Mouse (Mus musculus) frontal cortex, postnatal 36 days (tissue): ENCODE data around the gene Snx14.

Experiments used
- DNase-seq, 2 experiments: peaks; one replicate each; pipeline ENCODE4 v3.0.0; 2022; ENCODE audit warnings: low spot score in 2 of 2

Snx14 gene

DNA sequence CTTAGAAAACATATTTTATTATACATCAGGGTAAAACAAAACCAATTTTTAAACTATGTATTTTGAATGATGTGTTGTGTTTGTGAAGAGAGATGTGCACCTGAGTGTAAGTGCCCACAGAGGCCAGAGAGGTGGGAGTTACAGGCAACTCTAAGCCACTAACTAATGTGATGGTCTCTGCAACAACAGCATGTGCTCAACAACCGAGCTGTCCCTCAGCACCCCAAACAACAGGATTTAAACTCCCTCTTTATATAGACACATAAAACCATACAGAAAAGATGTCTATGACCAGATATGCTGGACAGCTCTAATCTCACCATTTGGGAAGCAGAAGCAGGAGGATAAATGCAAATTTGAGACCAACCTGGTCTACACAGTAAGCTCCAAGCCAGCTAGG is 58.2 kb downstream of the Snx14 start:
- no peak for DNase-seq

DNA sequence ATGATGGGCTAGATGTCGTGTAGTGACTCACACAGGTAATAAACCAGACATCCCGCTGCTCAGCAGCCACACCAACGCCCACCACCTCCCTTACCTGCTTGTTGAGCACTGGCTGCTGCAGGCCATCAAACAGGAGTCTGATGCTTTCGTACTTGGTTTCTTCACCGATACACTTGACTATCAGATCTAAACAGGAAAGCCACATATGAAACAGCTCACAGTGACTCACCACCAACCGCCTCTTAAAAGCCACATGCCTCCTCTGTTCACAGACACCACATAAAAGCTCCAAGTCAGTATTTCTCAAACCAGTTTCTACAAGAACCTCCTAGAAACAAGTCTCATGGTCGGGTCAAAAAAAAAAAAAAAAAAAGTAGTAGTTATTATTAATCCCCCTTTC is 58.7 kb downstream of the Snx14 start:
- no peak for DNase-seq

DNA sequence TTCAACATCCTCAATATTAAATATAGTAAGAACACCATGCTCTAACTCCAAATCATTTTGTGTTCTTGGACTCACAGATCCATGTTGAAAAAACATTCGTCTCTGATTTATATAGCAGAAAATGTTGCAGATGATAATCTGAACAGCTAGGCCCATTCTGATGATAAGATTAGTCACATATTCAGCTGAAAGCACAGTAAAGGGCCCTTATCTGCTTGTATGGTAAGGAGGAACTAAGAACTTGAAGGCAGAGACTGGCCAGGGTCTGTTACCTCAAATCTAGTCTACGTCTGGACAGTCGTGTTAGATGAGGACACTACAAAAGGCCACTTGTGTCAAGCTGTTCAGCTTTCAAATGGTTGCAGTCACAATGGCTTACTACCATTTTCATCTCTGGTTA is 59.7 kb downstream of the Snx14 start:
- DNase-seq = no peak

DNA sequence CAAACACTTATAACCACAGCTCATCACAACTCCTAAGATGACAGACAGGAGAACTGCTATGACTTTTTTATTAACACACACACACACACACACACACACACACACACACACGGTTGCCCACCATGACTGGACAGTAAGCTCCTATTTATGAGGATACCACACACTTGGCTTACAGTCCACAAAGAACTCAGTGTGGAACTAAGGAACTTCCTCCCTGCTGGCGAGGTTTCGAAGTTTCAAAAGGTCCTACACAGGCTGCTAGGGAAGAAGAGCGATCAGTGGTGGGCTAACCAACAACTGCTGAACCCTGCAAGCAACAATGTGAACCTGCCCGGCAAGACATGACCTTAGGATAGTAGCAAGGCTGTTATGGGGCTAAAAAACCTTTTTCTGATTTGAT is 61.3 kb downstream of the Snx14 start:
- no peak for DNase-seq

DNA sequence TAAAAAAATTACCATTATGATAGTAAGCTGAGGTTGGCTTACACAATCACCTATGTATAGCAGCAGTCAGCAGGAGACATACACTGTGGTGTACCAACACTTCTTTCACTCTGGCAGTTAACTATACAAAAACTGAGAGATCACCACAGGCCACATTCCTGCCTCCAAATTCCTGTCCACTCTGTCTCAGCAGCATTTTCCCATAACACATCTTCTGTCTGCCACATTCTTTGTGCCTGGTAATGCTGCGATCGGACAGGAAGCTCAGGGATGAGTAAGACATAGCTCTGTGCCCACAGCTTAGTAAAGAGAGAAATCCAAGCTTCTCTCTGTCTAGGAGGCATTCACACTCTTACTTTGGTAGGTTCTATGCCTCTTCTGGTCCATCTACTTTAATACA is 65.8 kb downstream of the Snx14 start:
- DNase-seq = no peak

DNA sequence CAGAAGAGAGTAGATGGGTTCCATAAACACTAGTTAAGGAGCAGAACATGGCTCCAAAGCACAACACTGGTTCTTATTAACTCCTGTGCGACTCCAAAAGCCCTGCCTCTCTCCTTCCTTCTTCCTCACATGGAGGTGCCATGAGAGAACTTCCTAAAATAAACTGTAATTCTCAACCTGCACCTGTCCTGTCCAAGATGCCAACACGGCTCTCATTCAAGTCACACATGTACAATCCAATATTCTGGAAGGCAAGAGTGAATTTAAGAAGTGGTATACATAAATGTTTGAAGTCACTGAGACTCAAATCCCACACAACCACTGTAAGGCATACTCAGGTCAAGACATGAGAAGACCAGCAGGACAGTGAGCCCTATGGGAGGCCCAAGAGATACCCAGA is 67.6 kb downstream of the Snx14 start:
- no peak for DNase-seq

DNA sequence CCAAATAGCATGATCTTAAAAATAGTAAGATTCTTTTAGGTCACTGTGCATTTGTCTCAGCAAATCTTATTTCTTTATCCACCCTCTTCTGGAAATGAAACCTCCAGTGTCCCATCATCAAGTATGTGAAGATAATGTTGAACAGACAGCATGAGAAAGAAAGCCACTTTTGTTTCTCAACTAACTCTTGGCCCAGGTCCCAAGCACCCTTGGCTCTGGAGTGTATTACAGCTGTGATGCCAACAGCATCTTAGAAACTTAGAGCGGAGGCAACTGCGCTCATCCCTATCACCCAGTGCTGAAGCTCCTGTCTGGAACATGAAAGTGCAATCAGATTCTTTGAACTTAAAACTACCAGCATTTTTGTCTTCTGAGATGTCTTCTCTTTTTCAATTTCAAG is 69.1 kb downstream of the Snx14 start:
- DNase-seq = no peak

DNA sequence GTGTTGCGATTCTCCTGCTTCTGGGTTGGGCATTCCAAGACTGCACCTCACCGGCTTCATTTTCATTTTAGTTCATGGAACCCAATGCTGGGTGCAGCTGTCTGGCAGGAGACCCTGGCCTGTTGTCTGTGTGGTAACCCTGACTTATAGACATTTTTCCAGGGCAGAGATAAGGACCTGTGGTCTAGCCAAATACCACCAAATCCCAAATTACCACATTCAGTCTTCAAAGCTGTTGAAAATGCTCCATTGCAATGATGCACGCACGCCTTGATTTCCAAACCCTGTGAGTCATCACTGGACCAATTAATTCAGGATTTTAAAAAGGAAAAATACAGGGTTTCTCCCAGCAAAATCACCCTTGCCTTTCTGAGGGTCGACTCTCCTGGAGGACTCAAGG is 70.3 kb downstream of the Snx14 start:
- DNase-seq = no peak

DNA sequence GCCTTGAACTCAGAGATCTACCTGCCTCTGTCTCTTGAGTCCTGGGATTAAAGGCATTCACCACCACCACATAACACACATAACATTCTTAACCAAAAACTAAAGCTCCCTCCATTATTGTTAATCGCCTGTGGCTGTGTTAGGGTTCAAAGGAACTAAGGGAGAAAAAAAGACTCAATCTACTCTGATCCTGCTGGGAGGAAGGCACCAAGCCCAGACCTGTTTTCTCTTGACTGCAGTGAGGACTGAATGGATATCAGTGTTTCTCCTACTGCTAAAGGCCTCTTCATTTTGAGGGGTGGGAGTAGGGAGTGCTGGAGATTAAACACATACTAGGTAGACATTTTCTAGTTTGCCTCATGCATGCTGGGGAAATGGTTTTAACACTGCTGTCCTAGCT is 71.0 kb downstream of the Snx14 start:
- DNase-seq = no peak

DNA sequence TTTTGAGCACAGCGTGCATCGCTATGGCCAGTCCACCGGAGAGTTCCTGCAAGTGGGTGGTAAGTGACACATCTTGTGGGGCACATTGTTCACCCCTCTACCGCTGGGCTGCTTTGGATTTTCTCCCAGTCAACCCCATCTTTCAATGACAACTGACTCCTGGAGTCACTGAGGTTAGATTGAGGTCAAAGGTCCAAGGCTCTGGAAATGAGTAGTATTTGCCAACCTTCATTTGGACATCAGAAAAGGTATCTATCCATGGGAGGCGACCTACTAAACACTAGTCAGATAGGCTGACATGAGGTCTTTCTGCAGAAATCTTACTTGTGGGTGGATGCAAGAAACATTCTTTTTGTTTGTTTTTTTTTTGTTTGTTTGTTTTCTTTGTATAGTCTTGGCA is 71.4 kb downstream of the Snx14 start:
- DNase-seq = no peak

DNA sequence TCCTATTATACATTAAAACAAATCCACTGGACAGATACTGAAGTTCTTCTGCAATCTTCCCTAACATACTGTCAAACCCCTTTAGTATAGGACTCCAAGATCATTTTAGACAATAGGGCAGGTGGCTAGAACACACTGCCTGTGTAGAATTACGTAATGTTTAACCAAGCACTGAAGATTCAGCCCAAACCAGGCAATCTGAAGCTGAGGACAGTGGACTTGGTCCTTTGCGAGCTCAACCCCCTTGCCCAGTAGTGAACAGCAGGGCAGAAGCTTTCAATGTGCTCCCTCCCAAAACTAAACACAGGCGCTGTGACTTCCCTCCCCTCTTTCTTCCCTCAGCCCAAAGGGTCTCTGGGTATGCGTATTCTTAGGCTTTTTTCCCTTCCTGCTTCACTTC is 71.9 kb downstream of the Snx14 start:
- no peak for DNase-seq

DNA sequence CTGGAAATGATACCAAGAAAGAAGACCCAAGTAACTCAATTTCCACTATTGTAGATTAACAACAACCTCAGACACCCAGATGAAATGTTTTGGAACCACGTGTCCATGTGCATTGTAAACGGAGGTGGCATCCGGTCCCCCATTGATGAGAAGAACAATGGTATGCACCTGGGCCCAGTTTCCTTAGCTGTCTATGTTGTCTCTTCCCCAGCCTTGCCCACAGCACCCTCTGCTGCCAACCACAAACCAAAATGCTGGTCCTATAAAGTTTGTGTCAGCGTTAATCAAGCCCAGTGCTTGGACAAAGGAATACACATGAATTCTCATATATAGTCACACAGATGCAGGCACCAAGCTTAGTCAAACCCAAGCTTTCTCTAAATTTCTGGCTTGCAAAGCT is 72.5 kb downstream of the Snx14 start:
- no peak for DNase-seq

DNA sequence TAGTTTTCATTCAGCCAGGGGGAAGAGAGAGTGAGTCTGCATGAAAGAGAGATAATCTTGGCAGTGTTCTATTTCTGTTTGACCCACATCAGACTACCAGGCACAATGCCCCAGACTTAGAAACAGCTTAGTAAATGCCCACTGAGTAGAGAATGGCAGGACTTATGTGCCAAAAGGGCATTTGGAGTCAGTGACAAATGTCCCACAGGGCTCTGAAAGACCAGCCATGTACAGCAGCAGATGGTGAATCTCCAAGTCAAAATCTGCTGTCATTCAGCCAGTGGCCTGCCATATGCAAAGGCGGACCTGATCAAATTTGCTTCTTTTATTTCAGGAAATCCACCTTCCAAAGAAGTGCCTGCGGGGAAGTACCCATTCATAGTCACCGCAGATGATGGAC is 75.7 kb downstream of the Snx14 start:
- no peak for DNase-seq

DNA sequence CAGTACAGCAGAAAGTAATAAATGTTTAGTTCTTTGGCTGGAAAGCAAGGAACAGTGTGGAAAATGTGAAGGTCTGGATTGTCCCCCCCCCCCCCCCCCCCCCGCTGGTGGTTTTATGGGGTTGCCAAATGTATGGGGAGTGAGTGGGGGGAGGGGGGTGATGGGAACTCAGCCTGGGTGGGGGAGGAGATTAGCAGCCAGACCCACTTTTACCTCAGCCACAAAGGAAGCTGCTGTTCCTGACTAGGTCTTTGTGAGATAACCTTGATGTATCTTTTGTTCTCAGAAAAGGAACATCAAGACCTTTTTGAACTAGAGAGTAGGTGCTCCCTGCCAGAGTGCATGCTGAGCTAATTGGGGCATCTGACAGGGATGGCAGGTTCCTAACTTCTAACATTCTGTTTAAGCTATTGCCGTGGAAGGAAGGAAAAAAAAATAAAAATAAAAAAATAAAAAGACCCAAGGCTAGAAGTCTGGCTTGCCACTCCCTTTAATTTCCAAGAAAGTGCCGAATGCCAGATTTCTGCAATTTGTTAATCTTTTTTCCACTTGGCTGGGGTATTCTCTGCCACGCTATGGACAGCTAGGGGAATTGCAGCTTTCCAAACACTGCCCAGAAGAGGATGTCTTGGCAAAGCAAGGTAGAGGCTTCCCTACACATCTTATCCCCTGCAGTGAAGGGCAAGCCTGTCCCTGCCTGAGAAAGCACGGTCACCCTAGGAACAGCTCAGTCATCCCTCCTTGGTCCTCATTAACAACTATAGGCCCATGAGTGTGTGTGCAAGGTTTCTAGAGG is 76.5 kb downstream of the Snx14 start:
- no peak for DNase-seq

DNA sequence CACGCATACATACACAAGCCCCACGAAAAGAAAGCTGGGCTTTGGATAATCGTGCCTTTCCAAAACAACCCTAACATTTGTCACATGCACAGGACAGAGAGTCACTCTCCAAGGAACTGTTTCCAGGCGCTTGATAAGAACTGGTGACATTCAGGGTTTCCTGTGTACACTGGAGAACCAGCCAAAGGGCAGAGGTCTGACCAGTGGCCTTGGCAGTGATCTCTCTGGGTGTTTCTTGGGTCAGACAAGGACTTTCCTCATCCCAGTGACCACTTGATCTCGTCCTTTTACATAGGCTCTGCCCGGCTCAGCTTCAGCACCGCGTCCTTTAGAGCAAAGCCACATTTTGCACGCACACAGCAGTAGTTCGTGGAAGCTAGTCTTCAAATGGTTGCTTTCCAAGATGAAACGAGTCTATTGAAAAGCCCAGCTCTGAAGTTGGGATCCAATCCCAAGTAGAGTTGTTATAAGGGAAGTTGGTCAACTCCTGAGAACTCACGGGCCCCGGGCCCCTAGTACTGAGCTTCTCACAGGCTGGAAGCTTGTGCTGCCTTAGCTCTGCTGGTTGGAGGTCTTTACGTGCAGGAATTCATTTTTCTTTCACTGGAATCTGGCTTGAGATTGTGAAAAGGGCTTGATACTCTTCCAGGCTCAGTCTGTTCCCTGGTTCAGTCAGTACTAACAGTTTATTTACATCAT is 77.4 kb downstream of the Snx14 start:
- no peak for DNase-seq

DNA sequence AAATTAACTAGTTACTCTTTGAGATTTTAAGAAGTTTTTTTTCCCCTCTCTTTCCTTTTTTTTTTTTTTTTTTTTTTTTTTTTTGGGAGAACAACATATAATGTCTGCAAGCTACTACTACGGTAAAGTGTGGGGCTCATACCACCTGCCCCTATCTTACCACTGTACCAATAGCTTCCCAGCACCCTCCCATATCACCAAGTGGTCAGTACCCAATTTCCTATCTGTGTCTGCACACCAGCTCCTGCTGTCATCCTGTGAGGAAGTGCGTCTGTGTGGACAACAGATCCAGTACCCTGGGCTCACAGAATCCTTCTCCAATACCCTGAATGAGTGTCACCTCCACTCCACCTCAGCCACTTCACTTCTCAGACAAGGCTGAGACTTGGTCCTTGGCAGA is 79.6 kb downstream of the Snx14 start:
- no peak for DNase-seq

DNA sequence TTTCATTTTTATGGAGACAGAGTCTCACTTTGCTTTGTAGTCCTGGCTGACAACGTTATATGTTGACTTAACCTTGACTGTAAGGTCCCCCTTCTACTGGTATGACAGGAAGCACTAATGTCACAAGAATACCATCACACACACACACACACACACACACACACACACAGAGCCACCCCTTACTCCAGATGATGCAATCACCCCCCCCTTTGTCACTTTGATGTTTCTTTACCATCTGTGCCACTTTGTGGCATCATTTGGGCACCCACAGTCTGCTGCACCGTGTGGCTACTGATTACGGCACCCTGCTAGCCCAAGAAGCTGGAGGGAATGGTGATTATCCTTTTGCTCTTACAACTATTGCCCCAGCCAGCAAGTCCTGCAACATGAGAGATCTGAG is 81.6 kb downstream of the Snx14 start:
- DNase-seq = no peak

DNA sequence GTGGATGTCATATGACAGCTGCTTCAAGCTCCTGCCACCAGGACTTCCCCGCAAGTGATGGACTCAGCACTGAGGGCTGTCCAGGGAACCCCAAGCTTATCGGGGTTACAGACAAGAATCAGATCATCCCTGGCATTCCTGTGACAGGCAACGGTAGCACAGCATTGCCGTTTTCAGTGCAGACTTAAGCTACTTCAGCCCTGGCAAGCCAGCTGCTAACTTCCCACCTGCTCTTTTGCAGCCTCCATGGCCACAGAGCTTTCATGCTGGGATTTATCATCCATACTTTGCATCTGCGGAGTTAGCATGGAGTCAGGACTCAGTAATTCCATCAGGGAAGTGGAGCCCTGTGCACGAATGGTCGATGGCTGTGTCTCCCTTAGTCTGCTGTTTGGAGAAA is 85.3 kb downstream of the Snx14 start:
- no peak for DNase-seq

DNA sequence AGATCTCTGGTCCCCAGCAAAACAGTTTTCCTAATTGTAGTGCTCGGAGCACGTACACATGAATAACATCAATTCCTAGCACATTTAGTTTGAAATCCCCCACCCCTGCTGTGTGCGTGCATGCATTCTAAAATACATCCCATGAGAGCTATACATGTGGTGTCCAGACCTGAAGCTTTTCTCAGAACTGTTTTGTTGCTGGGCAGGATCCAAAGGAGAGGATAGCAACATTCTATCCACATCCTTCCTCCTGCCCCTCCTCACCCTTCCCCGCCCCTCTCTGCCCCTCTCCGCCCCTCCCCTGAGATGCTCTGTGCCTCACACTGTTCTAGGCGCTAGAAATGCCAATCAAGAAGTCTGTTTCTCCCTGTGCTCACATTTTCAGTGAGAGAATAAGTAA is 86.0 kb downstream of the Snx14 start:
- no peak for DNase-seq

DNA sequence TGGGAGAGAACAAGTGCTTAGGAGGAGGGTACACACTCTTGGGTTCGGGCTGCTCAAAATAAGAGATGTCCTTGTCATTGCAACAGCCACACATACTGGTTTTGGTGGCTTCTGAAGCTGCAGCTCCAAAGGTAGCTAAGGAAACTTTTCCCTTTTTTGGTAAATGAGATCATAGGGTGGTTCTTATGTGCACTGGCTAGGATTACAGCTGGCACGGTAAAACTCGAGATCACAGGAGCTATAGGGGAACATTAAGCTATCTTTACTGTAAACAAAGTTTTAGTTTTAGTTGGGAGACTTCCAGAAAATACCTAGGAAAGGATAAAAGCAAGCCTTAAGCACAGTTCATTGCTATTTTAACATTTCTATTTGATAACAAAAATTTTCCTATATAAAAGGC is 87.6 kb downstream of the Snx14 start:
- no peak for DNase-seq

DNA sequence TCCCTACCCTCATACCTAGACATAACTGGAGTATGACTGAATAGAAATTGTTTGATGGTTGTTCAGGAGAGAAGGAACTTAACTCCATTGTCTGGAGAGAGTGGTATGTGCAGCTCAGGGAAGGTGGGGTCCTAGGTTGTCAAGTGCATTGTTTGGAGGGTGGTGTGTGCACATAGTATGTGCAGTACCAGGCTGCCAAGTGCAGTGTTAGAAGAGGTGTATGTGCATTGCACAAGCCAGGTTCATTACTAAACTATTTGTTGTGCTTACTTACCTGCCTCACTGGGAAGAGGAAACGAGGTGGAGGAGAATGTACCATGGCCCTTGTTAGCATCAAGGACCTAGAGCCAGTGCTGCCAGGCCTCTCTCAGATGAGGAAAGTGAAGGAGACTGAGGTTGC is 88.4 kb downstream of the Snx14 start:
- DNase-seq = no peak

DNA sequence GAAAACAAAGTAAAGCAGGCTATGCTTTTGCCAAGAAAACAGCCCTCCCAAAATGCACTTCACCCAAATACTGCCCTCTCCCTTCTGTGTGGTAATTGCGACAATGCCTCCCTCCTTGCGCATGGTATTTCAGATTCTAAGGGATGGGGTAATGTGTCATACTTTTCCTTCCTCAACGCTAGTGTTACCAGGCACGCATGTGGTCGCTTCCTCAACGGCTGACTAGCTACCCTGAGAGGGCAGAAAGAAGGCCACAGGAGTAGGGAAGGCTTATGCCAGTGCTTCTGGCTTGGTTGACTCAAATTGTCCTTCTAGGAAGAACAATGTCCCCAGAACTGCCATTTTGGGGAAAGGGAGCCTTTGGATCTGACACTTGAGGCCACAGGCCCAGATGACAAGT is 90.1 kb downstream of the Snx14 start:
- DNase-seq = no peak

DNA sequence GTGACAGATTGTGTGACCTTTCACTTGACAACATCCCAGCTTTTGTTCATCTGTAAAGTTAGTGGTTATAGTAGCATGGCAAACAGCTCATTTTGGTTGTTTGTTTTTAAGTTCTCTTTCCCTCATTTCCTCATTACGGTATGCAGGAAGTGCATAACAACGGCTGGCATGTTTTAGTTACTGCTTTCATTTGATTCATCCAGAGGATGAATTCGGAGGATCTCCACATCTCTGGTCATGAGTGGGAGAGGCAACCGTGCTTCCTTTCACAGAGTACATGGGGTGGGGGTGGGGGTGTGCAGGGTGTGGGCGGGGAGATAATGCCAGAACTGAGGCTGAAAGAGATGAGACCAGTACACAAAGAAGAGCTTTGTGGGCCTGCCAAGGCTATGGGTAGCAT is 91.9 kb downstream of the Snx14 start:
- DNase-seq = no peak

DNA sequence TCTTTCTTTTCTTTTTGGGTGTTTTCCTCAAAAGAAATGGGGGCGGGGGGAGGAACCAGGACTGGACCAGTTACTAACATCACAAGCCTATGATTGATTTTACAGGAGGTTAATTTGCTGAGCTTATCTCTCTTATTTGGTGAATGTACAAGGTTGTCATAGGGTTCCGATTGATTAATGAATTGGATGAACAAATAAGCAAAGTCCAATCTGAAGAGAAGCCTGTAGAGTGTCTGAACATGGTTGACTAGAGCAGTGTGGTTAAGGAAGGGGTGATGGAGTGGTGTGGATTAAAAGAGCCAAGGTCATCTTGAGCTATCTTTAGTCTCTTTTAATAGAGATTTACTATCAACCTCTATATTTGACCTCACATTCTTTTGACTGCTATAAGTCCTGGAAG is 94.3 kb downstream of the Snx14 start:
- no peak for DNase-seq
